Mouse (Mus musculus) MEL (cell line): Measurements from ENCODE around the gene Atf7. TPM values are rescaled to one million over a fixed set of nuclear protein-coding genes. Genes with fewer than 3 reads are reported as not detected.

Source experiments
- DNase-seq: peaks from one replicate; pipeline ENCODE4 v3.0.0; 2011; ENCODE audit warnings: low read depth, low spot score
- H3K27ac ChIP-seq: 2 replicates; pipeline ENCODE4 v1.5.1; 2012; ENCODE audit warnings: low read depth, mild to moderate bottlenecking, control low read depth, low read length, moderate library complexity; ENCODE audit not compliant: control insufficient read depth
- H3K27me3 ChIP-seq, 2 experiments: fragments of 150-350 bp in 1 of 2; sonication (generic) in 1 of 2; 2 replicates each; pipeline ENCODE4 v1.6.1; 2012; ENCODE audit warnings: low read length in 2 of 2, mild to moderate bottlenecking in 2 of 2, improper control_type of control experiment in 1 of 2, moderate library complexity in 1 of 2; ENCODE audit not compliant: insufficient read depth in 2 of 2, control insufficient read depth in 1 of 2
- H3K36me3 ChIP-seq, 2 experiments: 2 replicates each; pipeline ENCODE4 v1.6.1; 2012 to 2014; ENCODE audit warnings: low read length in 2 of 2, improper control_type of control experiment in 1 of 2, inconsistent platforms in 1 of 2, mild to moderate bottlenecking in 1 of 2; ENCODE audit not compliant: insufficient read depth in 2 of 2, control insufficient read depth in 1 of 2
- H3K4me1 ChIP-seq, 2 experiments: fragments of 150-350 bp in 1 of 2; sonication (generic) in 1 of 2; 2 replicates each; pipeline ENCODE4 v1.6.1; 2012; ENCODE audit warnings: low read length in 2 of 2, improper control_type of control experiment in 1 of 2, mild to moderate bottlenecking in 1 of 2; ENCODE audit not compliant: insufficient read depth in 2 of 2, control insufficient read depth in 1 of 2
- H3K4me3 ChIP-seq, 2 experiments: fragments of 150-350 bp in 1 of 2; sonication (generic) in 1 of 2; 2 replicates each; pipeline ENCODE4 v1.5.1; 2012; ENCODE audit warnings: low read depth in 2 of 2, low read length in 2 of 2, mild to moderate bottlenecking in 2 of 2, moderate library complexity in 2 of 2, control low read depth in 1 of 2, improper control_type of control experiment in 1 of 2; ENCODE audit not compliant: control insufficient read depth in 1 of 2, insufficient read depth in 1 of 2
- H3K79me2 ChIP-seq: 2 replicates; pipeline ENCODE4 v1.6.1; 2012; ENCODE audit warnings: mild to moderate bottlenecking, low read length, moderate library complexity; ENCODE audit not compliant: control insufficient read depth, poor library complexity, insufficient read depth
- H3K9ac ChIP-seq: 2 replicates; pipeline ENCODE4 v1.6.1; 2012; ENCODE audit warnings: low read depth, mild to moderate bottlenecking, control low read depth, low read length, moderate library complexity; ENCODE audit not compliant: control insufficient read depth, poor library complexity, severe bottlenecking
- H3K9me3 ChIP-seq: fragments of 150-350 bp; sonication (generic); replicated peaks from 2 replicates; pipeline ENCODE4 v1.6.1; 2012; ENCODE audit warnings: mild to moderate bottlenecking, low read length, improper control_type of control experiment, moderate library complexity; ENCODE audit not compliant: insufficient read depth
- CHD1 ChIP-seq: IDR thresholded peaks from 2 replicates; pipeline ENCODE4 v1.6.1; 2012; ENCODE audit warnings: low read depth, mild to moderate bottlenecking, inconsistent platforms, low read length, improper control_type of control experiment
- CHD2 ChIP-seq: IDR thresholded peaks from 2 replicates; pipeline ENCODE4 v1.6.1; 2011; ENCODE audit warnings: low read length, improper control_type of control experiment
- E2F4 ChIP-seq: IDR thresholded peaks from 2 replicates; pipeline ENCODE4 v1.6.1; 2011; ENCODE audit warnings: low read depth, low read length, improper control_type of control experiment, borderline replicate concordance
- GABPA ChIP-seq: IDR thresholded peaks from 2 replicates; pipeline ENCODE4 v1.6.1; 2012; ENCODE audit warnings: low read depth, mild to moderate bottlenecking, inconsistent platforms, low read length, improper control_type of control experiment, moderate library complexity
- JUND ChIP-seq: IDR thresholded peaks from 2 replicates; pipeline ENCODE4 v1.6.1; 2011; ENCODE audit warnings: low read depth, mild to moderate bottlenecking, improper control_type of control experiment, low read length
- KAT2A ChIP-seq: conservative IDR thresholded peaks from 2 replicates; pipeline ENCODE4 v1.6.1; 2012; ENCODE audit warnings: low read depth, low read length, improper control_type of control experiment, inconsistent platforms
- MAFK ChIP-seq: IDR thresholded peaks from 2 replicates; pipeline ENCODE4 v1.6.1; 2011; ENCODE audit warnings: low read depth, mild to moderate bottlenecking, low read length, improper control_type of control experiment, borderline replicate concordance
- MAZ ChIP-seq: IDR thresholded peaks from 2 replicates; pipeline ENCODE4 v1.6.1; 2012; ENCODE audit warnings: low read depth, mild to moderate bottlenecking, inconsistent platforms, low read length, improper control_type of control experiment
- MYC ChIP-seq: IDR thresholded peaks from 2 replicates; pipeline ENCODE4 v1.6.1; 2011; ENCODE audit warnings: low read depth, mild to moderate bottlenecking, low read length, improper control_type of control experiment, moderate library complexity
- NELFE ChIP-seq: IDR thresholded peaks from 2 replicates; pipeline ENCODE4 v1.6.1; 2011; ENCODE audit warnings: low read depth, low read length, improper control_type of control experiment
- NRF1 ChIP-seq: IDR thresholded peaks from 2 replicates; pipeline ENCODE4 v1.6.1; 2014; ENCODE audit warnings: low read depth, mild to moderate bottlenecking, inconsistent platforms, low read length, improper control_type of control experiment, moderate library complexity; ENCODE audit not compliant: poor library complexity, insufficient read depth, severe bottlenecking
- POLR2A ChIP-seq, 2 experiments: IDR thresholded peaks; 2 replicates each; pipeline ENCODE4 v1.6.1; 2011 to 2012; ENCODE audit warnings: low read length in 2 of 2, mild to moderate bottlenecking in 2 of 2, control low read depth in 1 of 2, improper control_type of control experiment in 1 of 2, low read depth in 1 of 2, moderate library complexity in 1 of 2; ENCODE audit not compliant: control insufficient read depth in 1 of 2, insufficient read depth in 1 of 2, poor library complexity in 1 of 2
- POLR2AphosphoS2 ChIP-seq: IDR thresholded peaks from 2 replicates; pipeline ENCODE4 v1.6.1; 2011; ENCODE audit warnings: low read length, improper control_type of control experiment
- RAD21 ChIP-seq: IDR thresholded peaks from 2 replicates; pipeline ENCODE4 v1.6.1; 2011; ENCODE audit warnings: mild to moderate bottlenecking, low read depth, low read length, improper control_type of control experiment
- TAL1 ChIP-seq: IDR thresholded peaks from 2 replicates; pipeline ENCODE4 v1.6.1; 2012; ENCODE audit warnings: mild to moderate bottlenecking, inconsistent platforms, low read length, moderate library complexity, mixed read lengths
- TBP ChIP-seq: IDR thresholded peaks from 2 replicates; pipeline ENCODE4 v1.8.0; 2011; ENCODE audit warnings: low read depth, low read length, improper control_type of control experiment
- USF2 ChIP-seq, 2 experiments: IDR thresholded peaks; 2 replicates each; pipeline ENCODE4 v1.6.1; 2011 to 2012; ENCODE audit warnings: improper control_type of control experiment in 2 of 2, low read length in 2 of 2, borderline replicate concordance in 1 of 2, inconsistent platforms in 1 of 2, low read depth in 1 of 2, mild to moderate bottlenecking in 1 of 2; ENCODE audit not compliant: insufficient read depth in 1 of 2
- ZC3H11A ChIP-seq: IDR thresholded peaks from 2 replicates; pipeline ENCODE4 v1.6.1; 2012; ENCODE audit warnings: low read depth, mild to moderate bottlenecking, inconsistent platforms, low read length, improper control_type of control experiment
- ZKSCAN1 ChIP-seq: IDR thresholded peaks from 2 replicates; pipeline ENCODE4 v1.6.1; 2012; ENCODE audit warnings: low read depth, mild to moderate bottlenecking, inconsistent platforms, low read length, improper control_type of control experiment, moderate library complexity
- ZMIZ1 ChIP-seq: IDR thresholded peaks from 2 replicates; pipeline ENCODE4 v1.6.1; 2012; ENCODE audit warnings: low read depth, mild to moderate bottlenecking, inconsistent platforms, low read length, improper control_type of control experiment, moderate library complexity
- polyA plus RNA-seq, 2 experiments: library from polyadenylated mRNA; stranded (reverse) in 1 of 2; unstranded in 1 of 2; fragments of >175 nt in 1 of 2; fragments of >200 nt in 1 of 2; gene quantifications; 2 replicates each; pipeline versions ENCODE4 v1.2.1 to v1.2.4; 2012; ENCODE audit warnings: low replicate concordance in 2 of 2, low read depth in 1 of 2; ENCODE audit not compliant: insufficient read length in 2 of 2, insufficient read depth in 1 of 2, missing spikeins in 1 of 2
- total RNA-seq: library from RNA; depleted of rRNA; stranded (reverse); fragments of 300-350 nt; gene quantifications from 2 replicates; pipeline ENCODE4 v1.2.3, GENCODE M21; 2012

Atf7 gene
- total and polyA plus RNA-seq, 3 experiments: 12.8 to 49.6 TPM; not detected in 1

- TF ChIP-seq POLR2A (IDR thresholded peaks at IDR 0.05; ENCODE audit: control insufficient read depth in 1 of 2, insufficient read depth in 1 of 2, low read depth in 1 of 2, low read length in 2 of 2, poor library complexity in 1 of 2) (no peak), USF2 (IDR thresholded peaks at IDR 0.05; ENCODE audit: borderline replicate concordance in 1 of 2, insufficient read depth in 1 of 2, low read depth in 1 of 2, low read length in 2 of 2) (no peak), GABPA (no peak), CHD1 (no peak), ZC3H11A (no peak), MYC (no peak), ZMIZ1 (no peak), NELFE (no peak), JUND (no peak), E2F4 (no peak), MAZ (no peak), KAT2A (no peak), MAFK (no peak), CHD2 (no peak), NRF1 (no peak), TBP (no peak), RAD21 (no peak), POLR2AphosphoS2 (no peak), TAL1 (no peak), ZKSCAN1 (no peak)
- no peak overlapping the region for H3K4me3 ChIP-seq
- H3K9ac ChIP-seq: no peak overlapping the region
- H3K27ac ChIP-seq: no peak overlapping the region
- H3K36me3 ChIP-seq: peaks cover 0 to 6% of the 10 kb centered on the region in 2 experiments; a peak in 1 of 4 replicates
- no peak for DNase-seq
- H3K27me3 ChIP-seq: no peaks in the 10 kb centered on the region
- H3K79me2 ChIP-seq: no peaks in the 10 kb centered on the region
- H3K4me1 ChIP-seq: no peaks in the 10 kb centered on the region
- H3K9me3 ChIP-seq: no peaks in the 10 kb centered on the region
These were observed 32.7 kb upstream of the Atf7 start for GRCm38 (mm10) chr15:102657926-102658381.

- H3K9ac ChIP-seq: no peak overlapping the region
- H3K36me3 ChIP-seq: no peaks in the 10 kb centered on the region
- no peak for DNase-seq
- no peak overlapping the region for H3K27ac ChIP-seq
- no peaks in the 10 kb centered on the region for H3K9me3 ChIP-seq
- no peak overlapping the region for H3K4me3 ChIP-seq
- no peaks in the 10 kb centered on the region for H3K27me3 ChIP-seq
- no peak for TF ChIP-seq POLR2A (IDR thresholded peaks at IDR 0.05; ENCODE audit: control insufficient read depth in 1 of 2, insufficient read depth in 1 of 2, low read depth in 1 of 2, low read length in 2 of 2, poor library complexity in 1 of 2)
- no peaks in the 10 kb centered on the region for H3K79me2 ChIP-seq
- no peaks in the 10 kb centered on the region for H3K4me1 ChIP-seq
These were observed 31.4 kb upstream of the Atf7 start for GRCm38 (mm10) chr15:102656658-102657057.
